Mouse (Mus musculus): Measurements from ENCODE around the gene Ugt1a6a.
"Not testable (repeated sequence)": the region's sequence is repeated elsewhere in the genome, so short reads cannot be mapped to it uniquely, and the experiment has no call there.

GRCm38 (mm10) chr1:88130223-88130622 lies 4.4 kb upstream of the Ugt1a6a start:
- not testable (repeated sequence) for TF ChIP-seq CTCF (IDR thresholded peaks at IDR 0.05; ENCODE audit: low read depth, low read length); POLR2A (IDR thresholded peaks at IDR 0.05; ENCODE audit: extremely low read depth, insufficient read depth, low read length)
